Mouse (Mus musculus): ENCODE data around the gene Fkbp10.

DNA sequence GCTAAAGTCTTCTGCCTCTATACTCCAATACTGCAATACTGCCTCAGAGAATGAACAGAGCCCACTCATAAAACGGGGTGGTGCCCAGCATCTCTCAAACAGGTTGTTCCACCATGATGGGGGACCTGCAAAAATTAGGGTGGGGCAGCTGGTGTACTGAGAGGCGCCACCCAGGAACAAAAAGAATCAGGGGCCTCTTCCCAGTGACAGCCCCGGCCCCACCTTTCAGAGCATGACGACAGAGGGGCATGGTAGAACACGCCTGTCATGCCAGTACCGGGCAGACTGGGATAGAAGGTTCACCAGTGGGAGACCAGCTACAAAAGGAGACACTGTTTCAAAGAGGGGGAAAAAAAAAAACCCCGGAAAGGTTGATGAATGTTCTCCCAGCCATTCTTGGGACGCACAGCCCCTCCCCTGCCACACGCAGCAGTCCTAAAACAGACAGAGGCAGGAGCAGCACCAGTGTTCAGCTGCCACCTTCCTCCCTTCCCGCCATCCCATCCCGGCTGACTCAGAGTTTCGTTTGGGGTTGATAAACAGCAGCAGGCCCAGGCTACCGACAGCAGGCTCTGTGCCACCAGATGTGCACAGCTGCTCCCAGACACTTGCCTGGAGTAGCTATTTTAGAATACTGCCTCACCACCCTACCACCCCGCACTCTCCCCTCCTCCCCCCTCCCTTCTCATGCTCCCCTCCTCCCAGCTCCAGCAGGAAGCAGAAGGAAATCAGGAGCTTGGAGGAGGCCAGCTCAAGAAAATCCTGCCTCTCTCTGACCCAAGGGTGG is 27.7 kb upstream of the Fkbp10 start:
- TF ChIP-seq CTCF (IDR thresholded peaks at IDR 0.05; ENCODE audit: extremely low read depth, insufficient read length, insufficient replicate concordance, low read depth, low read length) (no peak), POLR2A (IDR thresholded peaks at IDR 0.05; ENCODE audit: low read depth, low read length) (peak; percentile 19; the same call in 1 of the 2 replicates)
